Mouse (Mus musculus) heart, adult 2 months (tissue): ENCODE results near the gene Grik2.

ENCODE experiments used
- CTCF ChIP-seq: fragments of 200-600 bp; IDR thresholded peaks from 2 replicates; pipeline ENCODE4 v1.8.1; 2022; ENCODE audit warnings: antibody characterized with exemption, mild to moderate bottlenecking, moderate library complexity
- EP300 ChIP-seq: fragments of 200-500 bp; IDR thresholded peaks from 2 replicates; pipeline ENCODE4 v1.6.1; 2011; ENCODE audit warnings: low read depth, low read length, control low read depth; ENCODE audit not compliant: insufficient read depth
- POLR2A ChIP-seq: fragments of 200-500 bp; IDR thresholded peaks from 2 replicates; pipeline ENCODE4 v1.6.1; 2011; ENCODE audit warnings: mild to moderate bottlenecking, low read depth, low read length, control low read depth; ENCODE audit not compliant: insufficient read depth

GRCm38 (mm10) chr10:49480085-49480749 is 308.3 kb downstream of the Grik2 start:
- no peak for TF ChIP-seq CTCF
- TF ChIP-seq POLR2A, result no peak
- no peak for TF ChIP-seq EP300
